Mouse (Mus musculus) embryonic facial prominence, embryonic 14.5 days (tissue): Measurements from ENCODE around the gene Vpreb3. TPM values are rescaled to one million over a fixed set of nuclear protein-coding genes. Genes with fewer than 3 reads are reported as not detected.

Experiments used
- ATAC-seq: fragments of 200-750 bp; cut with Nextera tagmentation; 2 replicates; pipeline ENCODE4 v1.8.0; 2017; ENCODE audit warnings: low read depth, moderate number of reproducible peaks, moderate TSS enrichment
- DNase-seq: peaks from one replicate; pipeline ENCODE4 v3.0.0-alpha.2; 2015; ENCODE audit warnings: low spot score
- H3K27ac ChIP-seq: fragments of 300-500 bp; sonication (generic); replicated peaks from 2 replicates; pipeline ENCODE4 v1.5.1; 2014; ENCODE audit warnings: low read depth, mild to moderate bottlenecking, low read length, moderate library complexity
- H3K27me3 ChIP-seq: fragments of 300-500 bp; sonication (generic); replicated peaks from 2 replicates; pipeline ENCODE4 v1.6.1; 2014; ENCODE audit warnings: low read length; ENCODE audit not compliant: control insufficient read depth, insufficient read depth
- H3K36me3 ChIP-seq: fragments of 300-500 bp; sonication (generic); 2 replicates; pipeline ENCODE4 v1.6.1; 2014; ENCODE audit warnings: low read length, mixed read lengths; ENCODE audit not compliant: control insufficient read depth, insufficient read depth
- H3K4me1 ChIP-seq: fragments of 300-500 bp; sonication (generic); 2 replicates; pipeline ENCODE4 v1.6.1; 2014; ENCODE audit warnings: antibody characterized with exemption, low read length; ENCODE audit not compliant: control insufficient read depth, insufficient read depth
- H3K4me2 ChIP-seq: fragments of 300-500 bp; sonication (generic); 2 replicates; pipeline ENCODE4 v1.6.1; 2014; ENCODE audit warnings: low read depth, mild to moderate bottlenecking, low read length, moderate library complexity, mixed read lengths
- H3K4me3 ChIP-seq: fragments of 300-500 bp; sonication (generic); 2 replicates; pipeline ENCODE4 v1.5.1; 2014; ENCODE audit warnings: low read depth, mild to moderate bottlenecking, low read length
- H3K9ac ChIP-seq: fragments of 300-500 bp; sonication (generic); 2 replicates; pipeline ENCODE4 v1.6.1; 2014; ENCODE audit warnings: low read depth, mild to moderate bottlenecking, low read length, moderate library complexity, mixed read lengths
- H3K9me3 ChIP-seq: fragments of 300-500 bp; sonication (generic); 2 replicates; pipeline ENCODE4 v1.6.1; 2016; ENCODE audit warnings: low read length; ENCODE audit not compliant: control insufficient read depth
- WGBS: fragments of 180-500 bp; shearing (Covaris S2); extraction: QIAGEN DNeasy Blood & Tissue Kit; methylation state at CpG from one replicate; pipeline ENCODE4 v1.1.7; 2014; 5-methylcytosine and 5-hydroxymethylcytosine counted together
- polyA plus RNA-seq: library from polyadenylated mRNA; unstranded; fragments of >200 nt; fragmentation: Nextera tagmentation; extraction: Ambion mirVana; gene quantifications from 2 replicates; pipeline ENCODE4 v1.2.1, GENCODE M21; 2014

Gene Vpreb3
- polyA plus RNA-seq, 1 experiment from 2014 or later, result 1.4 TPM

- Histone ChIP-seq H3K9ac (no peak overlapping the region), H3K27me3 (no peaks in the 10 kb centered on the region), H3K9me3 (no peaks in the 10 kb centered on the region), H3K4me2 (no peak overlapping the region), H3K4me1 (no peaks in the 10 kb centered on the region), H3K4me3 (no peak overlapping the region), H3K36me3 (no peaks in the 10 kb centered on the region), H3K27ac (no peak overlapping the region)
- peak; percentile 16 for DNase-seq
- 45% methylated on average over 3 of the region's 3 CpGs for WGBS
- no peak for ATAC-seq
Observed at GRCm38 (mm10) chr10:75996315-75996714, 53.5 kb downstream of the Vpreb3 start.

Other genes with a start within 250 kb of the Vpreb3 start
- 23.5 and 36.0 TPM in 2 replicates for gene Cabin1, start 178.7 kb upstream of the Vpreb3 start, polyA plus RNA-seq
- gene Ddt, start 169.6 kb upstream of the Vpreb3 start, polyA plus RNA-seq, result 60.7 and 65.7 TPM in 2 replicates
- gene Gm20441, start 162.1 kb upstream of the Vpreb3 start, polyA plus RNA-seq, result 0.51 TPM in 1 of 2 replicates, not detected in the other
- 19.9 and 22.5 TPM in 2 replicates for gene Gstt3, start 161.6 kb upstream of the Vpreb3 start, polyA plus RNA-seq
- gene Gstt1, start 144.5 kb upstream of the Vpreb3 start, polyA plus RNA-seq, result 16.0 and 18.4 TPM in 2 replicates
- gene Gstt4, start 120.5 kb upstream of the Vpreb3 start, polyA plus RNA-seq, result not detected in 2 replicates
- gene Gstt2, start 105.6 kb upstream of the Vpreb3 start, polyA plus RNA-seq, result 9.7 and 12.9 TPM in 2 replicates
- 1,291 and 1,408 TPM in 2 replicates for gene Mif, start 82.8 kb upstream of the Vpreb3 start, polyA plus RNA-seq
- gene Derl3, start 49.6 kb upstream of the Vpreb3 start, polyA plus RNA-seq, result 1.9 and 2.1 TPM in 2 replicates
- 150 and 173 TPM in 2 replicates for gene Smarcb1, start 21.4 kb upstream of the Vpreb3 start, polyA plus RNA-seq
- gene Chchd10, start 9.9 kb upstream of the Vpreb3 start, polyA plus RNA-seq, result 28.3 and 53.3 TPM in 2 replicates
- gene Mmp11, start 6.6 kb upstream of the Vpreb3 start, polyA plus RNA-seq, result 53.6 and 72.3 TPM in 2 replicates
- 0.24 TPM in 1 of 2 replicates, not detected in the other for gene Gm867, start 2.4 kb upstream of the Vpreb3 start, polyA plus RNA-seq
- 0.07 and 0.17 TPM in 2 replicates for gene Gm5134, start 11.5 kb downstream of the Vpreb3 start, polyA plus RNA-seq
- gene Zfp280b, start 89.6 kb downstream of the Vpreb3 start, polyA plus RNA-seq, result 17.8 and 18.7 TPM in 2 replicates
- not detected in 2 replicates for gene Slc5a4b, start 167.9 kb downstream of the Vpreb3 start, polyA plus RNA-seq
- not detected in 2 replicates for gene Slc5a4a, start 204.4 kb downstream of the Vpreb3 start, polyA plus RNA-seq